Mouse (Mus musculus): Measurements from ENCODE around the gene Vmn1r44.
"Not testable (repeated sequence)": the region's sequence is repeated elsewhere in the genome, so short reads cannot be mapped to it uniquely, and the experiment has no call there.

The Vmn1r44 gene

GRCm38 (mm10) chr6:89883360-89883759, at the start of gene Vmn1r44:
Gene Vmn1r44, plus strand, starts transcription at chr6:89883660.
- DNase-seq (ENCODE audit: low spot score in 2 of 2) = no peak

GRCm38 (mm10) chr6:89857552-89857951, 25.9 kb upstream of the Vmn1r44 start:
- no peak for DNase-seq (ENCODE audit: low spot score in 2 of 2)

GRCm38 (mm10) chr6:89859839-89860238, 23.6 kb upstream of the Vmn1r44 start:
- no peak for DNase-seq (ENCODE audit: low spot score in 2 of 2)

GRCm38 (mm10) chr6:89863792-89864191, 19.7 kb upstream of the Vmn1r44 start:
- DNase-seq (ENCODE audit: low spot score in 2 of 2) = no peak

- DNase-seq (ENCODE audit: low spot score in 2 of 2) = no peak
Observed at GRCm38 (mm10) chr6:89867276-89867675, 16.2 kb upstream of the Vmn1r44 start.

DNA sequence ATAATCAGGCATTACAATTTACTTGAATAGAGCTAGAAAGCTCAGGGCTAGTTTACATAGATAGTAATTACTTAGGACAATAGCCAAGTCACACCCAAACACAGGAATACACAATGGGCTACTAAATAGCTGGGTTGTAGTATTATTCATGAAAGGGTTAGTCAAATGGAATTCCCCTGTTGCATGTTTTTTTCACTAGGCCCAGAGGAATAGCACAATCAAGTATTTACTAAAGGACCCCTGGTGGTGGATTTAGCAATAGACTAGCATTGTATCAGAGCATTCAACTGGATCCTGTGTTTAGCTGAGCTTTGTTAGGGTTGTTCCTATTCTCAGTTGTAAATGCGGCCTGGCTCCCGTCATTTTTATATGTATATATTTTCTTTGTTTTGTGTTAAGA, 15.5 kb upstream of the Vmn1r44 start:
- DNase-seq (ENCODE audit: low spot score in 2 of 2) = no peak

- DNase-seq (ENCODE audit: low spot score in 2 of 2) = not testable (repeated sequence)
Observed at GRCm38 (mm10) chr6:89876313-89876712, 7.1 kb upstream of the Vmn1r44 start, which contains the start of the genes Vmn1r42 and Vmn1r43. Gene Vmn1r42, minus strand, starts transcription at chr6:89876413. Gene Vmn1r43, minus strand, starts transcription at chr6:89876413.

DNA sequence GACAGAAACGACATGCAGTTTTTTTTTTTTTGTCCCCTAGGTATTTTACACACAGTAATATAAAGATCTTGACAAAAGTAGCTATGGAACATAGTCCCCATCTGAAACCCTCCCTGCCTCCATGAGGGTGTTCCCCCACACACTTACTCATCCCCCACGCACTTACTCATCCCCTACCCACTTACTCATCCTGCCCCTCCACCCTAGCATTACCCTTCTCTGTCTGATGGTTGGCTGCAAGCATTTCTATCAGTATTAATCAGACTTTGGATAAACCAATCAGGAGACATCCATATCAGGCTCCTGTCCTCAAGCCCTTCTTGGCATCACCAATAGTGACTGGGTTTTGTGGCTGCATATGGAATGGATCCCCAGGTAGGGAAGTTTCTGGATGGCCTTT, 6.5 kb upstream of the Vmn1r44 start:
- no peak for DNase-seq (ENCODE audit: low spot score in 2 of 2)

DNA sequence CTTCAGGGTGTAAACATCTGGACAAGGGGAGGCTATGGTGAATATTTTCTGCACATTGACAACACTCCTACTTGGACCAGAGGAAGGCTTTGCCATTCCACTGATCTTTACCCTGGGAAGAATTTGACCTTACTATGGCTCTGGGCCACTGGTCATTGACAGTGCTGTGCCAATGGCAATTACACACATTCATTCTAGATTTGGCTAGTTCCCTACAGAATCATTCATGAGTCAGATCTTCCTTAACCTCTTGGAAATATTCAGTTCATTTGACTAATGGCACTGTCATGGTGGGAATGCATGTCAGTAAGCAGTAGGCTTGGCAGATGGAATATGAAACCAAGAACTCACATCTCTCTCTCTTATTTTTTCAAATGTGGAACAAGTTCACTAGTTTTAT, 2.6 kb upstream of the Vmn1r44 start:
- no peak for DNase-seq (ENCODE audit: low spot score in 2 of 2)

GRCm38 (mm10) chr6:89883812-89884211, 352 bp downstream of the Vmn1r44 start:
- DNase-seq (ENCODE audit: low spot score in 2 of 2) = no peak

DNA sequence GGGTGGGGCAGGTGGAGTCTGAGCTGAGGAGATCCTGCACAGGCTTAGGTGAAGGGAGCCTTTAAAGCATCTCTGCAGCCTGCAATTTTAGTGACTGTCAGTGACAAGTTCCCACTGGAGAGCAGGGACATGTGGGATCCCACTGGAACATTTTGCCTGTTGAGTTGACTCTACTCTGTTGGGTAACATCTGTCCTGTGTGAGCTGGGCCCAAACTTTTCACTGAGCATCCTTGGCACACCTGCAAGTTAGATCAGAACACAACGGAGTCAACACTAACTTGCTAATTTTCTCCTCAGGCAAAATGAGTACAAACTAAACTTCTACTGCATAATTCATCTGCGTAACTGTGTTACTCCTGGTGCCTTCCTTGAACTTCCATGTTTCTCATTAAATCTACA, 57.0 kb downstream of the Vmn1r44 start, which contains the start of gene Vmn1r45:
TSS of gene Vmn1r45 (minus strand) at position 101 of the 400 bp plus-strand sequence.
- not testable (repeated sequence) for DNase-seq (ENCODE audit: low spot score in 2 of 2)

- DNase-seq (ENCODE audit: low spot score in 2 of 2) = no peak
Observed at GRCm38 (mm10) chr6:89940926-89941325, 57.5 kb downstream of the Vmn1r44 start.
